Mouse (Mus musculus) heart, postnatal 0 days (tissue): ENCODE measurements around the gene Samd4. TPM values are rescaled to one million over a fixed set of nuclear protein-coding genes. Genes with fewer than 3 reads are reported as not detected.

Experiments
- ATAC-seq: fragments of 200-750 bp; cut with Nextera tagmentation; 2 replicates; pipeline ENCODE4 v1.8.0; 2017; ENCODE audit warnings: low read depth, moderate number of reproducible peaks, moderate library complexity; ENCODE audit not compliant: insufficient read depth
- DNase-seq: peaks from one replicate; pipeline ENCODE4 v3.0.0-alpha.2; 2016; ENCODE audit warnings: low spot score
- H3K27ac ChIP-seq: fragments of 300-500 bp; sonication (generic); 2 replicates; pipeline ENCODE4 v1.5.1; 2014; ENCODE audit warnings: low read depth, mild to moderate bottlenecking
- H3K27me3 ChIP-seq: fragments of 300-500 bp; sonication (generic); 2 replicates; pipeline ENCODE4 v1.6.1; 2014; ENCODE audit warnings: low read length, mixed read lengths; ENCODE audit not compliant: control insufficient read depth, insufficient read depth
- H3K36me3 ChIP-seq: fragments of 300-500 bp; sonication (generic); replicated peaks from 2 replicates; pipeline ENCODE4 v1.6.1; 2014; ENCODE audit warnings: low read length, mixed read lengths; ENCODE audit not compliant: control insufficient read depth, insufficient read depth
- H3K4me1 ChIP-seq: fragments of 300-500 bp; sonication (generic); 2 replicates; pipeline ENCODE4 v1.6.1; 2014; ENCODE audit warnings: antibody characterized with exemption; ENCODE audit not compliant: control insufficient read depth, insufficient read depth
- H3K4me2 ChIP-seq: fragments of 300-500 bp; sonication (generic); 2 replicates; pipeline ENCODE4 v1.6.1; 2014; ENCODE audit warnings: low read depth, mild to moderate bottlenecking, low read length, moderate library complexity
- H3K4me3 ChIP-seq: fragments of 300-500 bp; sonication (generic); 2 replicates; pipeline ENCODE4 v1.5.1; 2014; ENCODE audit warnings: low read depth, low read length
- H3K9ac ChIP-seq: fragments of 300-500 bp; sonication (generic); replicated peaks from 2 replicates; pipeline ENCODE4 v1.6.1; 2014; ENCODE audit warnings: low read depth, low read length, mixed read lengths
- H3K9me3 ChIP-seq: fragments of 300-500 bp; sonication (generic); replicated peaks from 2 replicates; pipeline ENCODE4 v1.6.1; 2016; ENCODE audit warnings: low read length; ENCODE audit not compliant: control insufficient read depth
- CTCF ChIP-seq: IDR thresholded peaks from 2 replicates; pipeline ENCODE4 v1.5.1; 2016; ENCODE audit warnings: antibody characterized with exemption, control low read depth, low read depth
- EP300 ChIP-seq: IDR thresholded peaks from 2 replicates; pipeline ENCODE4 v1.6.1; 2016; ENCODE audit warnings: antibody characterized with exemption, low read depth
- WGBS: fragments of 180-500 bp; shearing (Covaris S2); extraction: QIAGEN DNeasy Blood & Tissue Kit; methylation state at CpG from one replicate; pipeline ENCODE4 v1.1.7; 2014; 5-methylcytosine and 5-hydroxymethylcytosine counted together
- polyA plus RNA-seq: library from polyadenylated mRNA; unstranded; fragments of >200 nt; fragmentation: Nextera tagmentation; extraction: Ambion mirVana; gene quantifications from 2 replicates; pipeline ENCODE4 v1.2.1, GENCODE M21; 2015
- total RNA-seq: library from RNA; depleted of rRNA; stranded (reverse); fragments of >200 nt; gene quantifications from 2 replicates; pipeline ENCODE4 v1.2.3, GENCODE M21; 2014; ENCODE audit warnings: low replicate concordance

Gene Samd4
- total and polyA plus RNA-seq, 2 experiments from 2014 or later: 12.5 to 53.8 TPM

- Histone ChIP-seq H3K4me3 (no peak overlapping the region), H3K9ac (no peak overlapping the region), H3K4me2 (no peak overlapping the region), H3K36me3 (peaks cover 6% of the 10 kb centered on the region; the same call in 1 of the 2 replicates), H3K27ac (no peak overlapping the region; the same call in 1 of the 2 replicates), H3K9me3 (no peaks in the 10 kb centered on the region), H3K27me3 (no peaks in the 10 kb centered on the region), H3K4me1 (peaks cover 21% of the 10 kb centered on the region)
- no peak for TF ChIP-seq EP300
- TF ChIP-seq CTCF: no peak
- 84% methylated on average over 13 of the region's 13 CpGs for WGBS
- ATAC-seq: no peak
- DNase-seq: no peak
Measured at GRCm38 (mm10) chr14:46932121-46932520, 49.5 kb downstream of the Samd4 start.

- peaks cover 21% of the 10 kb centered on the region for H3K4me1 ChIP-seq
- no peak overlapping the region; the same call in 1 of the 2 replicates for H3K27ac ChIP-seq
- peaks cover 6% of the 10 kb centered on the region; the same call in 1 of the 2 replicates for H3K36me3 ChIP-seq
- no peak for TF ChIP-seq CTCF
- TF ChIP-seq EP300: no peak
- H3K4me2 ChIP-seq: no peak overlapping the region
- no peaks in the 10 kb centered on the region for H3K9me3 ChIP-seq
- ATAC-seq (no peak), DNase-seq (no peak)
- H3K9ac ChIP-seq: no peak overlapping the region
- 16% methylated on average over 6 of the region's 6 CpGs for WGBS
- no peaks in the 10 kb centered on the region for H3K27me3 ChIP-seq
- no peak overlapping the region for H3K4me3 ChIP-seq
Measured at GRCm38 (mm10) chr14:46932708-46933107, 50.1 kb downstream of the Samd4 start.

DNA sequence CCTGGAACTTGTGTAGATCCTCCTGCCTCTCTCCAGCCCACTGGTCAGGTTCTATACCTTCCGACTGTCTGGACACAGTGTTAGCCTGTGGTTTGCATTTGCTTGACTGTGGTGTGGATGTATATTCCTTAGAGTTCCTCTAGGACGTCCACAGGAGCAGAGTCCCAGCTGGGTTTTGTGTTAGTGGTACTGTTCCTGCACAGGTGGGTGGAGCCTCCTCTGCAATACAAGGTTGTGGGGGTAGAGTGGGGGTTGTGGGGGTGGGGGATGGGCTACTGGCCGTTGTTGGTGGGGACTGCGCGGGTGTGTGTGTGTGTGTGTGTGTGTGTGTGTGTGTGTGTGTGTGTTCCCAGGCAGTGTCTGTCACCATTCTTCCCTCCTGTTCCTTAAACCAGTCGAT is 58.4 kb downstream of the Samd4 start:
- Histone ChIP-seq H3K9me3 (no peaks in the 10 kb centered on the region), H3K27ac (peak overlapping the region; percentile 86), H3K4me2 (peak overlapping the region; percentile 42; the same call in 1 of the 2 replicates), H3K4me3 (no peak overlapping the region), H3K9ac (no peak overlapping the region), H3K27me3 (no peaks in the 10 kb centered on the region), H3K36me3 (no peaks in the 10 kb centered on the region), H3K4me1 (peaks cover 33% of the 10 kb centered on the region)
- no peak for DNase-seq
- ATAC-seq: peak; percentile 30
- 26% methylated on average over 6 of the region's 6 CpGs for WGBS
- no peak for TF ChIP-seq CTCF
- TF ChIP-seq EP300: no peak

- WGBS: 28% methylated on average over 23 of the region's 23 CpGs
- no peak overlapping the region for H3K9ac ChIP-seq
Measured at GRCm38 (mm10) chr14:46941896-46942812, 59.5 kb downstream of the Samd4 start.

GRCm38 (mm10) chr14:46944411-46944810 is 61.8 kb downstream of the Samd4 start:
- Histone ChIP-seq H3K27ac (no peak overlapping the region), H3K36me3 (no peaks in the 10 kb centered on the region), H3K4me2 (no peak overlapping the region), H3K9me3 (no peaks in the 10 kb centered on the region), H3K27me3 (no peaks in the 10 kb centered on the region), H3K9ac (no peak overlapping the region), H3K4me3 (no peak overlapping the region), H3K4me1 (peaks cover 43% of the 10 kb centered on the region)
- no peak for DNase-seq
- ATAC-seq: no peak
- 70% methylated on average over 3 of the region's 3 CpGs for WGBS
- no peak for TF ChIP-seq EP300
- TF ChIP-seq CTCF: no peak

More at GRCm38 (mm10) chr14:46941896-46942812, 59.5 kb downstream of the Samd4 start:
- peak; percentile 89 for ATAC-seq
- DNase-seq: peak; percentile 78
- peak overlapping the region; percentile 42 for H3K4me2 ChIP-seq
- H3K27me3 ChIP-seq: no peaks in the 10 kb centered on the region
- H3K4me3 ChIP-seq: peak overlapping the region; percentile 4; the same call in 1 of the 2 replicates
- peaks cover 37% of the 10 kb centered on the region for H3K4me1 ChIP-seq
- no peaks in the 10 kb centered on the region for H3K9me3 ChIP-seq
- H3K36me3 ChIP-seq: no peaks in the 10 kb centered on the region
- no peak for TF ChIP-seq EP300
- TF ChIP-seq CTCF: no peak
- peak overlapping the region; percentile 86 for H3K27ac ChIP-seq
